Mouse (Mus musculus) lung, embryonic 16.5 days (tissue): ENCODE measurements at regions not wholly inside any gene's neighbourhood (a gene's known extent, or its start where the extent isn't known, plus 50 kb on each side); places are given as distances from the start of the nearest gene placed in this dataset.

ENCODE experiments used
- ATAC-seq: fragments of 200-750 bp; cut with Nextera tagmentation; 2 replicates; pipeline ENCODE4 v1.8.0; 2017; ENCODE audit warnings: low read depth, mild to moderate bottlenecking, moderate library complexity
- H3K27ac ChIP-seq: fragments of 300-500 bp; sonication (generic); 2 replicates; pipeline ENCODE4 v1.5.1; 2014; ENCODE audit warnings: mild to moderate bottlenecking, control low read depth, low read length
- H3K27me3 ChIP-seq: fragments of 300-500 bp; sonication (generic); 2 replicates; pipeline ENCODE4 v1.6.1; 2014; ENCODE audit warnings: low read depth, low read length, mixed read lengths; ENCODE audit not compliant: control insufficient read depth, insufficient read depth
- H3K36me3 ChIP-seq: fragments of 300-500 bp; sonication (generic); 2 replicates; pipeline ENCODE4 v1.6.1; 2014; ENCODE audit warnings: low read length; ENCODE audit not compliant: control insufficient read depth, insufficient read depth
- H3K4me1 ChIP-seq: fragments of 300-500 bp; sonication (generic); replicated peaks from 2 replicates; pipeline ENCODE4 v1.6.1; 2014; ENCODE audit warnings: low read length, mixed read lengths; ENCODE audit not compliant: control insufficient read depth, insufficient read depth
- H3K4me2 ChIP-seq: fragments of 300-500 bp; sonication (generic); 2 replicates; pipeline ENCODE4 v1.6.1; 2014; ENCODE audit warnings: low read depth, low read length, control low read depth
- H3K4me3 ChIP-seq: fragments of 300-500 bp; sonication (generic); 2 replicates; pipeline ENCODE4 v1.5.1; 2014; ENCODE audit warnings: mild to moderate bottlenecking, low read length, control low read depth
- H3K9ac ChIP-seq: fragments of 300-500 bp; sonication (generic); 2 replicates; pipeline ENCODE4 v1.6.1; 2014; ENCODE audit warnings: low read length, control low read depth
- H3K9me3 ChIP-seq: fragments of 300-500 bp; sonication (generic); 2 replicates; pipeline ENCODE4 v1.6.1; 2016; ENCODE audit warnings: low read length; ENCODE audit not compliant: control insufficient read depth
- WGBS: fragments of 180-500 bp; shearing (Covaris S2); extraction: QIAGEN DNeasy Blood & Tissue Kit; methylation state at CpG from one replicate; pipeline ENCODE4 v1.1.7; 2014; 5-methylcytosine and 5-hydroxymethylcytosine counted together

- WGBS, result 68% methylated on average over 5 of the region's 5 CpGs
- no peak for ATAC-seq
- Histone ChIP-seq H3K4me3 (no peak overlapping the region), H3K9me3 (no peaks in the 10 kb centered on the region), H3K27me3 (no peaks in the 10 kb centered on the region), H3K27ac (no peak overlapping the region), H3K36me3 (no peaks in the 10 kb centered on the region), H3K4me1 (no peaks in the 10 kb centered on the region), H3K4me2 (no peak overlapping the region), H3K9ac (no peak overlapping the region)
These were observed 114.9 kb upstream of the Slc24a5 start for GRCm38 (mm10) chr2:124953015-124953414.

- H3K4me3 ChIP-seq, result no peak overlapping the region
- H3K4me2 ChIP-seq, result no peak overlapping the region
- H3K9me3 ChIP-seq, result no peaks in the 10 kb centered on the region
- no peak overlapping the region for H3K9ac ChIP-seq
- H3K27me3 ChIP-seq, result no peaks in the 10 kb centered on the region
- no peaks in the 10 kb centered on the region for H3K36me3 ChIP-seq
- 45% methylated on average over 7 of the region's 7 CpGs for WGBS
- no peak for ATAC-seq
- no peaks in the 10 kb centered on the region for H3K4me1 ChIP-seq
- no peak overlapping the region for H3K27ac ChIP-seq
These were observed 112.1 kb upstream of the Slc24a5 start for GRCm38 (mm10) chr2:124955843-124956242.

- Histone ChIP-seq H3K27me3 (no peaks in the 10 kb centered on the region), H3K4me2 (no peak overlapping the region), H3K4me3 (no peak overlapping the region), H3K9me3 (no peaks in the 10 kb centered on the region), H3K9ac (no peak overlapping the region), H3K4me1 (no peaks in the 10 kb centered on the region), H3K36me3 (no peaks in the 10 kb centered on the region), H3K27ac (no peak overlapping the region)
- ATAC-seq, result no peak
- WGBS, result 78% methylated on average over 5 of the region's 5 CpGs
These were observed 108.5 kb upstream of the Slc24a5 start for GRCm38 (mm10) chr2:124959431-124959830.

GRCm38 (mm10) chr2:124971826-124972749 is 95.8 kb upstream of the Slc24a5 start:
- no peak for ATAC-seq
- no peaks in the 10 kb centered on the region for H3K9me3 ChIP-seq
- no peak overlapping the region for H3K27ac ChIP-seq
- no peak overlapping the region for H3K9ac ChIP-seq
- no peak overlapping the region for H3K4me2 ChIP-seq
- 26% methylated on average over 17 of the region's 17 CpGs for WGBS
- H3K36me3 ChIP-seq, result no peaks in the 10 kb centered on the region
- no peaks in the 10 kb centered on the region for H3K4me1 ChIP-seq
- no peak overlapping the region for H3K4me3 ChIP-seq
- H3K27me3 ChIP-seq, result no peaks in the 10 kb centered on the region

- Histone ChIP-seq H3K36me3 (no peaks in the 10 kb centered on the region), H3K4me3 (no peak overlapping the region), H3K4me1 (no peaks in the 10 kb centered on the region), H3K27ac (no peak overlapping the region), H3K27me3 (no peaks in the 10 kb centered on the region), H3K9ac (no peak overlapping the region), H3K9me3 (no peaks in the 10 kb centered on the region), H3K4me2 (no peak overlapping the region)
- whole genome bisulfite sequencing, result 43% methylated on average over 3 of the region's 3 CpGs
- no peak for ATAC-seq
These were observed 92.8 kb upstream of the Slc24a5 start for GRCm38 (mm10) chr2:124975106-124975505.

GRCm38 (mm10) chr2:124990976-124991375 is 76.9 kb upstream of the Slc24a5 start:
- Histone ChIP-seq H3K4me3 (no peak overlapping the region), H3K4me1 (no peaks in the 10 kb centered on the region), H3K9me3 (no peaks in the 10 kb centered on the region), H3K4me2 (no peak overlapping the region), H3K36me3 (no peaks in the 10 kb centered on the region), H3K27me3 (no peaks in the 10 kb centered on the region), H3K27ac (no peak overlapping the region), H3K9ac (no peak overlapping the region)
- 83% methylated on average over 2 of the region's 2 CpGs for WGBS
- no peak for ATAC-seq

- Histone ChIP-seq H3K4me1 (no peaks in the 10 kb centered on the region), H3K27ac (no peak overlapping the region), H3K36me3 (no peaks in the 10 kb centered on the region), H3K4me2 (no peak overlapping the region), H3K9me3 (no peaks in the 10 kb centered on the region), H3K27me3 (no peaks in the 10 kb centered on the region), H3K4me3 (no peak overlapping the region), H3K9ac (no peak overlapping the region)
- no peak for ATAC-seq
- WGBS, result 59% methylated on average over 1 of the region's 1 CpGs
These were observed 52.9 kb upstream of the Slc24a5 start for GRCm38 (mm10) chr2:125015007-125015406.

- no peaks in the 10 kb centered on the region for H3K36me3 ChIP-seq
- 70% methylated on average over 1 of the region's 1 CpGs for WGBS
- ATAC-seq, result peak; percentile 31; the same call in 1 of the 2 replicates
- H3K4me1 ChIP-seq, result no peaks in the 10 kb centered on the region
- no peaks in the 10 kb centered on the region for H3K27me3 ChIP-seq
- no peak overlapping the region for H3K4me3 ChIP-seq
- no peak overlapping the region for H3K27ac ChIP-seq
- H3K9me3 ChIP-seq, result no peaks in the 10 kb centered on the region
- H3K9ac ChIP-seq, result no peak overlapping the region
- H3K4me2 ChIP-seq, result no peak overlapping the region
These were observed 51.0 kb upstream of the Slc24a5 start for GRCm38 (mm10) chr2:125016946-125017345.
